Mouse (Mus musculus) inflammation-experienced regulatory T-cells, adult 16 weeks (primary cell): ENCODE data around the gene Golga5. TPM values are rescaled to one million over a fixed set of nuclear protein-coding genes. Genes with fewer than 3 reads are reported as not detected.

Experiments
- polyA plus RNA-seq: library from polyadenylated mRNA; unstranded; fragments of 100-300 nt; shearing (Covaris generic); gene quantifications from one replicate; pipeline ENCODE4 v1.2.1, GENCODE M21; 2017

Golga5 gene
- polyA plus RNA-seq = 45.4 TPM

DNA sequence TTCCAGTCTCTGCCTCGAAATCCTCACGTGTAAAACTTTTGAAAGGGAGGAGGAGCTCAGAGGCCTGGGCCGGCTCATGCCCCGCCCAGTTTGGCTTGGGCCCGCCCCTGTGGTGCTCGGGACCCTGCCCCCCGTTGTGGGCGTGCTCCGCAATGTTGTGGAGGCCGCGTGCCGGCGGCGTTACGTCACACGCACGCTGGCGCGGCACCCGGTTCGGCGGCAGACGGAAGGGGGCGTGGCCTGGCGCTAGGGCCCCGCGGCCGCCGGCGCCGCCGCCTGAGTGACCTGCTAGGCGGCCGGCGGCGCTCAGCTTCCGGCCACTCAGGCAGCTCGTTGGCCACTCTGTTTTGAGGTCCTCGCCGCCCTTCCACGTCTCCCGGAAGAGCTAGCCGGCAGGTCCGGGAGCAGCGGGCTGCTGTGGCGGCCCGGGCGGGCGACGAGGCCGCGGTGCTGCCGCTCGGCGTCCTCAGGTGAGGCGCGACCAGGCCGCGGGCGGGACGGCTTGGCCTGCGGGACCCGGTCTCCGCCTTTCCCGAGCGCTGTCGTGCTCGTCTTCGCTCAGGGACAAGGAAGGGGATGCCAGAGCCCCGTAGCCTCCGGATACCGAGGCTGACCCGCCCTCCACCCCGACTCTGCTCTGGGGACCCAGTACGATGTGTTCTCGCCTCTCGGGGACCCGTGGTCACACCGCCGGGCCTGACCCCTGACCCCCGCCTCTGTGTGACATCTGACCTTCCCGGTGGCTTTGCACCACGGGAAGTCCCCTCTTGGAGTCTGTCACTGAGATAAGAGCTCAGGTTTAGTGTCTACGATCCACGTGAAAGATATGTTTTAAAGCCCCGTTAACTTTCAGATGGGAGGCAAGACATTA lies at the start of gene Golga5:
Gene Golga5, plus strand, starts transcription at position 242 of the 871 bp plus-strand sequence.

DNA sequence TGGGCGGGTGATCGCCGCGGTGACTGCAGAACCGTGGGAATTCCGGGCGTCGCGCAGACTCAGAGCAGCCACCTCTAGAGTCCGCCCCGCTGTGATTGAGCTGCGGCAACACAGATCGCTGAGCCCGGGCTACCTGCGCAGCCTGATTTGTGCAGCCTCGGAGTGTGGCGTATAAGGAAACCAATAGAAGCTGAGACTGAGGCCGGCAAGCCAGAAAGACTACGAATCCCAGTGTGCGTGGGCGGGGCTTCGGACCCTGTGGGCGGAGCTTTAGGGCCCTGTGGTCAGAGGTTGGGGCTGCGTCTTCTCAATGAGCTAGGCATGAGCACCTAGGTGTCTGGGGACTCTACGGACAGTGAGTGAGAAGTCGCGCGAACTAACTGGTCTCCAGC lies 29.3 kb upstream of the Golga5 start, which contains the start of gene Lgmn:
Gene Lgmn, minus strand, starts transcription at position 182 of the 392 bp plus-strand sequence.

Other genes starting within 250 kb of the Golga5 start
- 82.9 TPM for gene Rin3, start 186.1 kb upstream of the Golga5 start, polyA plus RNA-seq
- gene Lgmn, start 29.3 kb upstream of the Golga5 start, polyA plus RNA-seq = 20.1 TPM
- gene Chga, start 85.8 kb downstream of the Golga5 start, polyA plus RNA-seq = not detected
- 41.2 TPM for gene Itpk1, start 235.8 kb downstream of the Golga5 start, polyA plus RNA-seq